Mouse (Mus musculus): Measurements from ENCODE around the gene Psma6. TPM values are rescaled to one million over a fixed set of nuclear protein-coding genes. Genes with fewer than 3 reads are reported as not detected.
A peak's percentile ranks its signal among the peaks of the same experiment; 100 is the strongest.

Gene Psma6
- total and polyA plus RNA-seq, 3 experiments: 255 to 309 TPM; not detected in 1

- Histone ChIP-seq H3K36me3 (ENCODE audit: control insufficient read depth in 1 of 2, insufficient read depth in 2 of 2, low read length in 2 of 2) (peaks cover 0 to 2% of the 10 kb centered on the region in 2 experiments; a peak in 1 of 4 replicates), H3K9me3 (replicated peaks; ENCODE audit: insufficient read depth, low read length) (no peaks in the 10 kb centered on the region), H3K4me3 (ENCODE audit: control insufficient read depth in 1 of 2, insufficient read depth in 1 of 2, low read depth in 2 of 2, low read length in 2 of 2) (no peak overlapping the region), H3K9ac (ENCODE audit: control insufficient read depth, low read depth, low read length, poor library complexity, severe bottlenecking) (no peak overlapping the region), H3K79me2 (ENCODE audit: control insufficient read depth, insufficient read depth, low read length, poor library complexity) (no peaks in the 10 kb centered on the region), H3K27me3 (ENCODE audit: control insufficient read depth in 1 of 2, insufficient read depth in 2 of 2, low read length in 2 of 2) (no peaks in the 10 kb centered on the region), H3K27ac (ENCODE audit: control insufficient read depth, low read depth, low read length) (no peak overlapping the region), H3K4me1 (ENCODE audit: control insufficient read depth in 1 of 2, insufficient read depth in 2 of 2, low read length in 2 of 2) (peaks cover 2 to 5% of the 10 kb centered on the region in 2 experiments; a peak in 3 of 4 replicates)
- TF ChIP-seq NRF1 (IDR thresholded peaks at IDR 0.05; ENCODE audit: insufficient read depth, low read depth, low read length, poor library complexity, severe bottlenecking): no peak
- peak; percentile 44; the same call in 1 of the 2 replicates for TF ChIP-seq ZNF384 (IDR thresholded peaks at IDR 0.05; ENCODE audit: low read depth, low read length)
- no peak for DNase-seq (ENCODE audit: low read depth, low spot score)
These were observed 49.9 kb downstream of the Psma6 start for GRCm38 (mm10) chr12:55433802-55434435.

- no peak for DNase-seq (ENCODE audit: low read depth, low spot score)
- no peaks in the 10 kb centered on the region for H3K27me3 ChIP-seq (ENCODE audit: control insufficient read depth in 1 of 2, insufficient read depth in 2 of 2, low read length in 2 of 2)
- no peaks in the 10 kb centered on the region for H3K9me3 ChIP-seq (replicated peaks; ENCODE audit: insufficient read depth, low read length)
- no peak overlapping the region for H3K4me3 ChIP-seq (ENCODE audit: control insufficient read depth in 1 of 2, insufficient read depth in 1 of 2, low read depth in 2 of 2, low read length in 2 of 2)
- TF ChIP-seq MYC (IDR thresholded peaks at IDR 0.05; ENCODE audit: low read depth, low read length) (no peak), SIN3A (IDR thresholded peaks at IDR 0.05; ENCODE audit: low read length) (no peak), ZKSCAN1 (IDR thresholded peaks at IDR 0.05; ENCODE audit: low read depth, low read length) (no peak), USF2 (IDR thresholded peaks at IDR 0.05; ENCODE audit: borderline replicate concordance in 1 of 2, insufficient read depth in 1 of 2, low read depth in 1 of 2, low read length in 2 of 2) (no peak), ELF1 (IDR thresholded peaks at IDR 0.05; ENCODE audit: low read depth, low read length) (no peak), USF1 (IDR thresholded peaks at IDR 0.05; ENCODE audit: low read depth, low read length) (no peak), EP300 (IDR thresholded peaks at IDR 0.05; ENCODE audit: low read depth in 1 of 2, low read length in 2 of 2) (no peak), ETS1 (IDR thresholded peaks at IDR 0.05; ENCODE audit: low read depth, low read length) (no peak), RCOR1 (IDR thresholded peaks at IDR 0.05; ENCODE audit: low read depth, low read length) (no peak), SMC3 (IDR thresholded peaks at IDR 0.05; ENCODE audit: low read depth, low read length) (no peak), GATA1 (IDR thresholded peaks at IDR 0.05; ENCODE audit: low read depth, low read length) (no peak), ZNF384 (IDR thresholded peaks at IDR 0.05; ENCODE audit: low read depth, low read length) (no peak), MAFK (IDR thresholded peaks at IDR 0.05; ENCODE audit: borderline replicate concordance, low read depth, low read length) (no peak), MYB (IDR thresholded peaks at IDR 0.05; ENCODE audit: low read depth, low read length) (no peak), CTCF (IDR thresholded peaks at IDR 0.05 in 2 of 3, conservative IDR thresholded peaks at IDR 0.05 in 1 of 3; ENCODE audit: control insufficient read depth in 1 of 3, insufficient read depth in 1 of 3, low read depth in 2 of 3, low read length in 3 of 3, poor library complexity in 1 of 3, severe bottlenecking in 1 of 3) (no peak), JUND (IDR thresholded peaks at IDR 0.05; ENCODE audit: low read depth, low read length) (no peak), HCFC1 (IDR thresholded peaks at IDR 0.05; ENCODE audit: low read depth, low read length) (no peak), POLR2A (IDR thresholded peaks at IDR 0.05; ENCODE audit: control insufficient read depth in 1 of 2, insufficient read depth in 1 of 2, low read depth in 1 of 2, low read length in 2 of 2, poor library complexity in 1 of 2) (no peak)
- H3K79me2 ChIP-seq (ENCODE audit: control insufficient read depth, insufficient read depth, low read length, poor library complexity): no peaks in the 10 kb centered on the region
- no peak overlapping the region for H3K9ac ChIP-seq (ENCODE audit: control insufficient read depth, low read depth, low read length, poor library complexity, severe bottlenecking)
- no peak overlapping the region for H3K27ac ChIP-seq (ENCODE audit: control insufficient read depth, low read depth, low read length)
- H3K36me3 ChIP-seq (ENCODE audit: control insufficient read depth in 1 of 2, insufficient read depth in 2 of 2, low read length in 2 of 2): peaks cover 0 to 2% of the 10 kb centered on the region in 2 experiments; a peak in 1 of 4 replicates
- H3K4me1 ChIP-seq (ENCODE audit: control insufficient read depth in 1 of 2, insufficient read depth in 2 of 2, low read length in 2 of 2): peaks cover 2 to 5% of the 10 kb centered on the region in 2 experiments; a peak in 3 of 4 replicates
These were observed 51.1 kb downstream of the Psma6 start for GRCm38 (mm10) chr12:55435080-55435479.

Measured in MEL (cell line).